Mouse (Mus musculus) bone marrow, adult 2 months (tissue): Measurements from ENCODE around the gene Dync1i1.

Source experiments
- CTCF ChIP-seq: fragments of 200-500 bp; IDR thresholded peaks from 2 replicates; pipeline ENCODE4 v1.5.1; 2011; ENCODE audit warnings: low read length, control low read depth; ENCODE audit not compliant: control insufficient read depth, insufficient read depth
- POLR2A ChIP-seq: fragments of 200-500 bp; IDR thresholded peaks from 2 replicates; pipeline ENCODE4 v1.6.1; 2011; ENCODE audit warnings: low read depth, mild to moderate bottlenecking, control low read depth, low read length, borderline replicate concordance; ENCODE audit not compliant: control insufficient read depth

- peak; percentile 26; the same call in 1 of the 2 replicates for TF ChIP-seq CTCF
- no peak for TF ChIP-seq POLR2A
Measured at GRCm38 (mm10) chr6:5858371-5858770, 132.9 kb downstream of the Dync1i1 start.
